Mouse (Mus musculus) cerebellum, adult 2 months (tissue): ENCODE measurements at regions not wholly inside any gene's neighbourhood (a gene's known extent, or its start where the extent isn't known, plus 50 kb on each side); places are given as distances from the start of the nearest gene placed in this dataset.

Experiments
- CTCF ChIP-seq: fragments of 200-500 bp; IDR thresholded peaks from 2 replicates; pipeline ENCODE4 v1.5.1; 2011; ENCODE audit warnings: low read depth, mild to moderate bottlenecking, control low read depth, low read length, moderate library complexity, borderline replicate concordance; ENCODE audit not compliant: insufficient read depth
- POLR2A ChIP-seq: fragments of 200-500 bp; IDR thresholded peaks from 2 replicates; pipeline ENCODE4 v1.6.1; 2011; ENCODE audit warnings: low read length, control low read depth, borderline replicate concordance; ENCODE audit not compliant: insufficient read depth

- TF ChIP-seq CTCF (no peak), POLR2A (no peak)
Measured at GRCm38 (mm10) chr4:22066785-22067433, 135.8 kb downstream of the Faxc start.
